Mouse (Mus musculus) layer of hippocampus, adult 9-10 months (tissue): ENCODE measurements around the gene Gm15013.
"Not testable (repeated sequence)": the region's sequence is repeated elsewhere in the genome, so short reads cannot be mapped to it uniquely, and the experiment has no call there.

ENCODE experiments used
- DNase-seq: peaks from one replicate; pipeline ENCODE4 v3.0.0; 2022; ENCODE audit warnings: low spot score

Gm15013 gene

GRCm38 (mm10) chrX:139714381-139714780, at the start of gene Gm15013:
TSS of gene Gm15013 (minus strand) at chrX:139714481.
- DNase-seq = no peak

GRCm38 (mm10) chrX:139762546-139762945, 48.3 kb upstream of the Gm15013 start:
- no peak for DNase-seq

- DNase-seq = not testable (repeated sequence)
Observed at GRCm38 (mm10) chrX:139758634-139759033, 44.4 kb upstream of the Gm15013 start.

- DNase-seq = no peak
Observed at GRCm38 (mm10) chrX:139751855-139752254, 37.6 kb upstream of the Gm15013 start.

GRCm38 (mm10) chrX:139737066-139737465, 22.8 kb upstream of the Gm15013 start:
- no peak for DNase-seq

- no peak for DNase-seq
Observed at GRCm38 (mm10) chrX:139730541-139730940, 16.3 kb upstream of the Gm15013 start.

GRCm38 (mm10) chrX:139722350-139722749, 8.1 kb upstream of the Gm15013 start:
- DNase-seq = no peak

GRCm38 (mm10) chrX:139684775-139685695, 29.2 kb downstream of the Gm15013 start, which contains the start of gene Tbc1d8b:
TSS of gene Tbc1d8b (plus strand) at chrX:139684996.
- peak; percentile 63 for DNase-seq

GRCm38 (mm10) chrX:139684410-139684774, 29.9 kb downstream of the Gm15013 start:
- DNase-seq = no peak

GRCm38 (mm10) chrX:139665829-139666228, 48.5 kb downstream of the Gm15013 start:
- no peak for DNase-seq
